Mouse (Mus musculus) gastrocnemius, postnatal 25 days (tissue): ENCODE measurements around the gene Armc3. TPM values are rescaled to one million over a fixed set of nuclear protein-coding genes. Genes with fewer than 3 reads are reported as not detected.
"Not testable (repeated sequence)": the region's sequence is repeated elsewhere in the genome, so short reads cannot be mapped to it uniquely, and the experiment has no call there.

Source experiments
- DNase-seq: peaks from one replicate; pipeline ENCODE4 v3.0.0; 2022
- total RNA-seq, 2 experiments: library from RNA; stranded (reverse); gene quantifications; 1 replicate in 1 of 2; 2 replicates in 1 of 2; pipeline ENCODE4 v1.2.3; 2021

Armc3 gene
- total RNA-seq, 2 experiments from 2014 or later: not detected

- DNase-seq: no peak
These were observed 75.5 kb downstream of the Armc3 start for GRCm38 (mm10) chr2:19274583-19274982.

- peak; percentile 47 for DNase-seq
These were observed 76.8 kb downstream of the Armc3 start for GRCm38 (mm10) chr2:19275602-19276539.

GRCm38 (mm10) chr2:19280331-19280730 is 81.2 kb downstream of the Armc3 start:
- DNase-seq: no peak

GRCm38 (mm10) chr2:19292366-19292765 is 93.3 kb downstream of the Armc3 start:
- no peak for DNase-seq

- no peak for DNase-seq
These were observed 101.4 kb downstream of the Armc3 start for GRCm38 (mm10) chr2:19300345-19301089.

- DNase-seq: peak; percentile 5
These were observed 102.1 kb downstream of the Armc3 start for GRCm38 (mm10) chr2:19301251-19301650.

GRCm38 (mm10) chr2:19303087-19303486 is 104.0 kb downstream of the Armc3 start:
- not testable (repeated sequence) for DNase-seq

GRCm38 (mm10) chr2:19310498-19310897 is 111.4 kb downstream of the Armc3 start:
- DNase-seq: no peak

- DNase-seq: no peak
These were observed 117.0 kb downstream of the Armc3 start for GRCm38 (mm10) chr2:19316056-19316455.

- DNase-seq: no peak
These were observed 117.6 kb downstream of the Armc3 start for GRCm38 (mm10) chr2:19316691-19317090.

GRCm38 (mm10) chr2:19317151-19317812 is 118.2 kb downstream of the Armc3 start:
- DNase-seq: not testable (repeated sequence)

GRCm38 (mm10) chr2:19318499-19318898 is 119.4 kb downstream of the Armc3 start:
- DNase-seq: no peak

- no peak for DNase-seq
These were observed 120.2 kb downstream of the Armc3 start for GRCm38 (mm10) chr2:19319284-19319683.

- DNase-seq: no peak
These were observed 123.3 kb downstream of the Armc3 start for GRCm38 (mm10) chr2:19322448-19322847.

- DNase-seq: no peak
These were observed 127.3 kb downstream of the Armc3 start for GRCm38 (mm10) chr2:19326376-19326775.

- DNase-seq: no peak
These were observed 128.7 kb downstream of the Armc3 start for GRCm38 (mm10) chr2:19327811-19328210.

GRCm38 (mm10) chr2:19343901-19344635 is 145.0 kb downstream of the Armc3 start:
- DNase-seq: peak; percentile 9

- DNase-seq: peak; percentile 65
These were observed 145.7 kb downstream of the Armc3 start for GRCm38 (mm10) chr2:19344636-19345413.

GRCm38 (mm10) chr2:19345414-19345964 is 146.4 kb downstream of the Armc3 start:
- no peak for DNase-seq

GRCm38 (mm10) chr2:19348454-19348853 is 149.4 kb downstream of the Armc3 start:
- no peak for DNase-seq

GRCm38 (mm10) chr2:19350167-19350566 is 151.1 kb downstream of the Armc3 start:
- DNase-seq: no peak
